Mouse (Mus musculus) telencephalon, adult 2 months (tissue): Measurements from ENCODE around the gene Tmed11.
"Not testable (repeated sequence)": the region's sequence is repeated elsewhere in the genome, so short reads cannot be mapped to it uniquely, and the experiment has no call there.

Experiments
- DNase-seq: peaks from one replicate; pipeline ENCODE4 v3.0.0-alpha.2; 2011; ENCODE audit warnings: low read depth, low spot score

The Tmed11 gene

GRCm38 (mm10) chr5:108795263-108795662 is at the start of gene Tmed11:
TSS of gene Tmed11 (minus strand) at chr5:108795363.
- DNase-seq, result not testable (repeated sequence)

- no peak for DNase-seq
Observed at GRCm38 (mm10) chr5:108836156-108836555, 41.0 kb upstream of the Tmed11 start.

- no peak for DNase-seq
Observed at GRCm38 (mm10) chr5:108823276-108823675, 28.1 kb upstream of the Tmed11 start.

GRCm38 (mm10) chr5:108808750-108809149 is 13.6 kb upstream of the Tmed11 start, which contains the start of gene Vmn2r8:
TSS of gene Vmn2r8 (minus strand) at chr5:108808850.
- not testable (repeated sequence) for DNase-seq

DNA sequence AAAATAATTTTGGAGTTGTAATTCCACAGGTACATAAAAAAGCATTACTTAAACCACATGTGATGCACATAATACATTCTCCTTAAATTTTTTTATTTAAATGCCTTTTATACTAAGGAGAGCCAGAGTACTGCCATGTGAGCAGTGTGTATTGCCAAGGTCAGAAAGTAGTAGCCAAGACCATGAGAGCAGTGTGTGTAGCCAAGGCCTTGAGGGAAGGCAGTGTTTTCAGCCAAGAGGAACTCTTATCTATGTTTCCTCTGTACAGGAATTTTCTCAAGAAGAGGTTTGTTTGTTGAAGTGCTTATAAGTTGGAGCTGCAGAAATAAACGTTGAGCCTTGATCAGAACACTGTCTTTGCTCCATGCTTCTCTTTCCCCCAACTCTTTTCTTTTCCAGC is 8.5 kb upstream of the Tmed11 start:
- DNase-seq, result no peak

- DNase-seq, result not testable (repeated sequence)
Observed at GRCm38 (mm10) chr5:108790385-108790784, 4.8 kb downstream of the Tmed11 start.

DNA sequence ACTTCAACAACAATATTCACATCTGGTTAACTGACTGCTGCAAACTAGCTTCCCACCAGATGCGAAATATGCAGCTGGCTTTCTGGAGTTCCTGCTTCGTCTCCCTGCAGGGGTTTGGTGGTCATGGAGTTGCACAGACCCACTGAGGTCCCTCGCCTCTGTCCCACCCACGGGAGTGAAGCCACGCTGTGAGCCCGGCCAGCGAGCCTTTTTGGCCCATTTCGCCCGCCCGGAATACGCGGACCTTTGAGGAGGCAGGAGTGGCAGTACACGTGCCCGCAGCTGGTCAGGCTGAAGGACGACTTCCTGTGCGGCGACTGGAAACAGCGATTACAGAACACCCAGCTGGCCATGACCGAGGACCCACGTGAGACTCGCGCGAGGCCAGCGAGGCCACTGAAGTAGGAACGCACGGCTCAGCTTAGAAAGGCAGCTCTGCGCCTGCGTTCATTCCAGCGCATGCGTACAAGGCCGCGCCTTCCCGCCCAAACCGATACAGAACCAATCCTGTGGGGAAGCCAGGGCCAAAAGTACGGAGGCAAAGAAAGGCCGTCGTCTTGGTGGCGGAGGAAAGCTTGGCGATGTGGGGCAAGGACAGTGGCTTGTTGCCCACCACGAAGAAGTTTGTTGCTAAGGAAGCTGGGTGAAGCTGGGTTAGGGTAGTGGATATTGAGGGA is 20.4 kb downstream of the Tmed11 start, which contains the start of gene Rnf212:
Gene Rnf212 (minus strand): TSS at position 353 of the 677 bp plus-strand sequence.
- DNase-seq, result no peak

- DNase-seq, result no peak
Observed at GRCm38 (mm10) chr5:108760002-108760401, 35.2 kb downstream of the Tmed11 start.

GRCm38 (mm10) chr5:108758396-108758795 is 36.8 kb downstream of the Tmed11 start:
- DNase-seq, result peak; percentile 5

GRCm38 (mm10) chr5:108751258-108751657 is 43.9 kb downstream of the Tmed11 start:
- DNase-seq, result not testable (repeated sequence)

DNA sequence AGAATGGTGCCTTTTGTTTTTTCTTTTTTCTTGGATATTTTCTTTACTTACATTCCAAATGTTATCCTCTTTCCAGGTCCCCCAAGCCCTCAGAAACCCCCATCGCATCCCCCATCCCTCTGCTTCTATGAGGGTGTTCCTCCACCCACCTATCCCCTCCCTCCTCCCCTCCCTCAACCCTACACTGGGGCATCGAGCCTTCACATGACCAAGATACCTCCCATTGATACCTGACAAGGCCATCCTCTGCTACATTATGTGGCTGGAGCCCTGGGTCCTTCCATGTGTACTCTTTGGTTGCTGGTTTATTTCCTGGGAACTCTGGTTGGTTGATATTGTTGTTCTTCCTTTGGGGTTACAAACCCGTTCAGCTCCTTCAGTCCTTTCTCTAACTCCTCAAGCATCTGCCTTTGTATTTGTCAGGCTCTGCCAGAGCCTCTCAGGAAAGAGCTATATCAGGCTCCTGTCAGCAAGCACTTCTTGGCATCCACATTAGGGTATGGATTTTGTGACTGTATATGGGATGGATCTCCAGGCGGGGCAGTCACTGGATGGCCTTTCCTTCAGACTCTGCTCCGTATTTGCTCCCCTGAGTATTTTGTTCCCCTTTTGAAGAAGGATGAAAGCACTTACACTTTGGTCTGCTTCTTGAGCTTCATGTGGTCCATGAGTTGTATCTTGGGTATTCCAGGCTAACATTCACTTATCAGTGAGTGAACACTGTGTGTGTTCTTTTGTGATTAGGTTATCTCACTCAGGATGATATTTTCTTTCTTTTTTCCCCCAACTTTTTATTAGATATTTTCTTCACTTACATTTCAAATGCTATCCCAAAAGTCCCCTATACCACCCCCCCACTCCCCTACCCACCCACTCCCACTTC is 44.6 kb downstream of the Tmed11 start:
- no peak for DNase-seq

GRCm38 (mm10) chr5:108744629-108745028 is 50.5 kb downstream of the Tmed11 start:
- DNase-seq, result no peak

GRCm38 (mm10) chr5:108743856-108744255 is 51.3 kb downstream of the Tmed11 start:
- no peak for DNase-seq

DNA sequence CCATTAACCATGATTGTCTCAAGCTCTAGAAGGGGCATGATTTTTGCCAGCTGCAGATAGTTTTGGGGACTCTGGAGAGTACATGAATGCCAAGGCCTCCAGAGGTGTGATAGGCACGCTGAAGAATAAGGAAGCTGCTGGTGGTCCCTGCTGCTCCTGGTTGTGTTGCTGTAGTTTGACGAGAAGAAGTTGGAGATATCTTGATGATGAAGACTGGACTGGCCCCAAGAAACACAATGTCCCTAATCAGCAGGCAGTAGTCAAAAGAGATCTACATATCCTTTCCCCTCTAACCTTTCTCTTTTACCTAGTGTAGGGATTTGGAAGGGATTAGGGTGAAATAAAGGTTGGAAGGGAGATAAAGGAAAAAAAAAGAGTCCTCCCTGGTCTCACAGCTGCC is 52.6 kb downstream of the Tmed11 start:
- DNase-seq, result no peak

GRCm38 (mm10) chr5:108741844-108742243 is 53.3 kb downstream of the Tmed11 start:
- DNase-seq, result no peak

DNA sequence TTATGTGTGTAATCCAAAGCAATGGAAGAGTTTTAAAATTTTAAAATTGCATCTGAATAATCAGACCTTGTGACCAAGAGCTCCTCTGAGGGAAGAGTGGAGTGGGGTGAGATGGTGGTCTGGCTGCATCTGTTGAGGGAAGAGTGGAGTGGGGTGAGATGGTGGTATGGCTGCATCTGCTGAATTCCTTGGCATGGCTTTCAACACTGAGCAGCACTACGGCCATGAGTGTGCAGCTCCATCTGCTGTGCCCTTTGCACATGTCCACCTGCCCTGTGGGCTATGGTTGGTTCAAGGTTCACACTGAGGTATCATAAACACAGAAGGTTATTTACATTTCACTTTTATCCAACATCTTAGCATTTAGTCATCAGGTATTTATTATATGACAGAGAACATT is 67.7 kb downstream of the Tmed11 start:
- DNase-seq, result no peak
